Mouse (Mus musculus) lung, postnatal 25 days (tissue): ENCODE measurements around the gene Cnot4.
"Not testable (repeated sequence)": the region's sequence is repeated elsewhere in the genome, so short reads cannot be mapped to it uniquely, and the experiment has no call there.

Experiments used
- DNase-seq: peaks from one replicate; pipeline ENCODE4 v3.0.0; 2022; ENCODE audit warnings: low spot score

The Cnot4 gene

GRCm38 (mm10) chr6:35133579-35134488, at the start of gene Cnot4:
TSS of gene Cnot4 (minus strand) at chr6:35133724.
- peak; percentile 99 for DNase-seq

- not testable (repeated sequence) for DNase-seq
Measured at GRCm38 (mm10) chr6:35179299-35179698, 45.8 kb upstream of the Cnot4 start.

GRCm38 (mm10) chr6:35177650-35178272, 44.2 kb upstream of the Cnot4 start:
- peak; percentile 19 for DNase-seq

DNA sequence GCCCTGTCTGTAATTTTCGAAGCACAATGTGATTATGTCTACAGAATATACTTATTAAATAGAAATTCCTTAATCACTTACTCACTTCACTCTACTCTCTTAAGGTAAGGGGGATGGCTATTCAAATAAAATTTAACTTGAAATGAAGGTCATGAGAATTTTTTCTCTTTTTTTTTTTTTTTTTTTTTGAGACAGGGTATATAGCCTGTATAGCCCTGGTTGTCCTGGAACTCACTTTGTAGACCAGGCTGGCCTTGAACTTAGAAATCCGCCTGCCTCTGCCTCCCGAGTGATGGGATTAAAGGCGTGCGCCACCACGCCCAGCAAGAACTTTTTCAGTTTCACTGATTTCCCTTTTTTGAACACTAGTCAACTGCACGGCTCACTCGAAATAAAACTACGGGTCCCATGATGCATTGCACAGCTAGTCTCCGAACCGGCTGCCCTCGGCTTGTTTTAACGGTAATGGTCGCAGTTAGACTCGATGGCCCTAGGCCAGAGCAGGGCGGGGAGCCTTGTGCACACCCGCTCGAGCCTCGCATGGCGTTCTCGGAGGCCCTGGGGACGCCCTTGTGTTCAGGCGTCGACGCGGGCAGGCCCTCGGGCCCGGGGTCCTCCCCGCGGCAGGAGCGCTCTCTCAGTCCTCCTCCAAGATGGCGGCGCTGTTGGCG, 43.6 kb upstream of the Cnot4 start, which contains the start of gene Nup205:
Gene Nup205, plus strand, starts transcription at position 443 of the 671 bp plus-strand sequence.
- DNase-seq = peak; percentile 80

GRCm38 (mm10) chr6:35173181-35173580, 39.7 kb upstream of the Cnot4 start:
- no peak for DNase-seq

GRCm38 (mm10) chr6:35172028-35172427, 38.5 kb upstream of the Cnot4 start:
- DNase-seq = not testable (repeated sequence)

DNA sequence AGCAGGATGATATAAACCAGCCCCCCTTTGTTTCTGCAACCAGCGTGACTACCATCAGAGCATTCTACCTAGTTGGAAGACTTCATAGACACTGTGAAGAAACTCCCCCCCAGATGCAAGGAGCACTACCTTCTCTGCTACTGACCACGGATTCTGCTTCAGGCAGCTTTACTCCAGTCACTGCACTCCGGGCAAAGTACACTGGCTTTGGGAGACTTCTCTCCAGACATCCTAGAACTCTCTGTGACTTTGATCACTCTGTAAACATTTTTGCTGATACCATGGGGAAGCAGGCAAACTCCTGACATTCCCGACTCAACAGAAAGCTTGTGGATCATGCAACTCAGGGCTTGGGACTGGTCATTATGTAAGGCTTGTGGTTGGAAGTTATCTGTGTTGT, 35.7 kb upstream of the Cnot4 start:
- no peak for DNase-seq

GRCm38 (mm10) chr6:35154540-35154939, 21.0 kb upstream of the Cnot4 start:
- no peak for DNase-seq

GRCm38 (mm10) chr6:35147726-35148422, 14.3 kb upstream of the Cnot4 start:
- DNase-seq = no peak

DNA sequence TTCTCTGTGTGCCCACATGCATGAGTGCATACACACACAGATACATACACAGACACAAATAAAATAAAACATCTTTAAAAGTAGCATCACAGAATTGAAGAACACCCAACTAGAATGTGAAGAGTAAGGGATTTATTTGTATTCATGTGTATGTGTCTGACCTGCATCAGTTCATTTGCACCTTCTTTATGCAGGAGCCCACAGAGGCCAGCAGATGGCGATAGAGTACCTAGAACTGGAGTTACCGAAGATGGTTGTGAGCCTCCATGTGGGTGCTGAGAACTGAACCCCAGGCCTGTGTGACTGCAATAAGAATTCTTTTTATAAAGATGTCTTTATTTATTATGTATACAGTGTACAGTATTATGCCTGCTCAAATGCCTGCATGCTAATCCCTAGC, 12.0 kb upstream of the Cnot4 start:
- no peak for DNase-seq

DNA sequence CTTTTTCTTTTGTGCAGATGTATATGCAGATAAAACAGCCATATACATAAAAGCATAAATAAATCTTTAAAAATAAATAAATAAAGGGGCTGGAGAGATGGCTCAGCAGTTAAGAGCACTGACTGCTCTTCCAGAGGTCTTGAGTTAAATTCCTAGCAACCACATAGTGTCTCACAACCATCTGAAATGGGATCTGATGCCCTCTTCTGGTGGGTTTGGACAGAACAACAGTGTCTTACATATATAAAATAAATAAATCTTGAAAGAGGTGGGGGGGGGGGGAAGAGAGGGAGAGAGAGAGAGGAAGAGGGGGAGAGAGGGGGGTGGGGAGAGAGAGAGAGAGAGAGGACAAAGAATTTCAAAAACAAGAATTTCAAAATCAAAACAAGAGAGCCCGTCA, 6.8 kb upstream of the Cnot4 start:
- DNase-seq = no peak

GRCm38 (mm10) chr6:35134844-35135243, 1.3 kb upstream of the Cnot4 start:
- no peak for DNase-seq

DNA sequence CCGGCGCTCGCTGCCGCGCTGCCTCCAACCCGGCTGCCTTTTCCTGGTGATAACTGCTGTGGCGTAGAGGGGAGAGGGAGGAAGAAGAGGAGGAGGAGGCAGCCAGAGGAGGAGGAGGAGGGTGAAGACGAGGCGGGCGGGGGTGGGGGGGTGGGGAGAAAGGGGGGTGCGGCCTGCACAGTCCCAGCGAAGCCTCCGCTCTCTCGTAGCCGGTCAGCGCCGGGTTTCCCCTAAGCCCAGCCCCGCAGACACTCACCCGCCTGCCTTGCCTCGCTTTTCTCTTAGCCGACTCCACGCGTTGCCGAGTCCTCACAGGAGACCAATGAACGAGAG, 312 bp downstream of the Cnot4 start:
- DNase-seq = no peak

DNA sequence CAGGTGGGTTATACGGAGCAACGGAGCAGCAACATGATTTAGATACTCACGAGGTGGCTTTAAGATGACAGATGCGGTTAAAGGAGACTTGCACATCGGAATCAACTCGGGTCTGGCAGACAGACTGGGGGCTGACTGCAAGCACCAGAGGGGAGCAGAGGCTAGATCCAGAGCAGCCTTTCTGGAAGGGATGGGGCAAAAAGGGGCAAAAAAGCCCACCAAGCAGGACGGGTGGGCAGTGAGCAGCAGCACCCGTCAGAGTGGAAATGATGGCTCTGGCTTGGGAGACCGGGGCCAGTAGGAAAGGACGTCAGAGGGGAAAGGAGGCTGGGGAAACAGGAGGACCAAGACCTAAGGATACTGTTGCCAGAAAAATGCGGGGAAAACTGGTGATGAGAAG, 718 bp downstream of the Cnot4 start:
- DNase-seq = peak; percentile 2

- no peak for DNase-seq
Measured at GRCm38 (mm10) chr6:35122488-35122887, 11.0 kb downstream of the Cnot4 start.

DNA sequence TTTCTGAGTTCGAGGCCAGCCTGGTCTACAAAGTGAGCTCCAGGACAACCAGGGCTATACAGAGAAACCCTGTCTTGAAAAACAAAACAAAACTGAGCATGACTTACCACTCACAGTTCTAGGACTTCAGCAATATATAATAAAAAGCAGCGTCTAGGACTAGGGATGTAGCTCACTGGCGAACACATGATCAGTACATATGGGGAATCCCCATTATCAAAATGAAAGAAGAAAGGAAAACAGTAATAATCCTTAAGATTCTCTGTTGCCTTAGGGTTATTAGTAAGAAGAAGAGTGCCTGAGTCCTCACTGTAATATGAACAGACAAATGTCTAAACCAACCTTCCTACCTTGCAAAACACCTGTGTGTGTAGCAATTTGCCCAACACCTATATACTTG, 11.6 kb downstream of the Cnot4 start:
- no peak for DNase-seq

DNA sequence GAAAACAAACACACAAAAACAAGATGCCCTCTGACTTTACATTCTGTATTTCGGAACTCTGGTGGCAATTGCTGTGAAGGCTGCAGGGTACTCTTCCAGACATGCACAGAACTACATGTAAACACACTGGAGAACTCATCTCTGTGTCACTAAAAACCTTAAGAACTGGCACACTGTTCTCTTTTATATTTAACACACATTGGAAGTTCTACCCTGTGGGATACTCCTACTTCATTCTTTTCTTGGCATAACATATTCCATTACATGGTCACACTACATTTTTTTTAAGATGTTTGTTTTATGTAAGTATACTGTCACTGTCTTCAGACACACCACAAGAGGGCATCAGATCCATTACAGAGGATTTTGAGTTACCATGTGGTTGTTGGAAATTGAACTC, 31.1 kb downstream of the Cnot4 start:
- no peak for DNase-seq

DNA sequence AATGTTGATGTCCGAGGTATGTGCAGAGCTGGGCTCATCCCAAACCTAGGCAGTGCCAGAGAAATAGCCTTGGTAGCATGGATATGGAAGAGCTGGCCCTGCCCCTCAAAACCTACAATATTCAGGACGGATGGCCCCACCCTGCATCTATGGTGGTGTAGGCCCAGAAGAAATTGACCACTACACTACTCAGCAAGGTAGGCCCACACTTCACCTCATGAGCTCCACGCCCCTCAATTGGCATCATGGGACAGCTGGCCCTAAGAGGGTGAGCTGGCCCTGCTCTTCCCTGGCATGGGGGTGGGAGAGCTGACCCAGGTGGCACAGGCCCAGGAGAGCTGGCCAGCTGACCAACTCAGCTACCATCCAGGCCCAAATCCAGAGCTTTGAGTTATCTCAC, 48.6 kb downstream of the Cnot4 start:
- DNase-seq = no peak

DNA sequence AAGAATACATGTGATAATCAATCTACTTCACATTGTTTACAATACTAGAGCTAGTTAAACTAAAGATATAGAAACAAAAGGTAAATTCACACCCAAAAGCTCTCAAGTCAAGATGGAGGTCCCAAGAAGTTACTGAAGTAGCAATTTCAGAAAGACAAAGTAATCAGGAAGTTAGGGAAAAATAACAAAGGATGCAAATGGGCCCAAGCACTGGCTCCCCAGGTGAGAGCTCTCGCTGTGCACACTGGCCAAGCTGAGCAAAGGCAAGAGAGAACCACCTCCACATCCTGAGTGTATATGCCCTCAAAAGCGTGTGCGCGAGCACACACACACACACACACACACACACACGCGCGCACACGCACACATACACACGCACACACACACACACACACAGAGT, 58.4 kb downstream of the Cnot4 start:
- no peak for DNase-seq

GRCm38 (mm10) chr6:35071261-35071660, 62.3 kb downstream of the Cnot4 start:
- DNase-seq = no peak

DNA sequence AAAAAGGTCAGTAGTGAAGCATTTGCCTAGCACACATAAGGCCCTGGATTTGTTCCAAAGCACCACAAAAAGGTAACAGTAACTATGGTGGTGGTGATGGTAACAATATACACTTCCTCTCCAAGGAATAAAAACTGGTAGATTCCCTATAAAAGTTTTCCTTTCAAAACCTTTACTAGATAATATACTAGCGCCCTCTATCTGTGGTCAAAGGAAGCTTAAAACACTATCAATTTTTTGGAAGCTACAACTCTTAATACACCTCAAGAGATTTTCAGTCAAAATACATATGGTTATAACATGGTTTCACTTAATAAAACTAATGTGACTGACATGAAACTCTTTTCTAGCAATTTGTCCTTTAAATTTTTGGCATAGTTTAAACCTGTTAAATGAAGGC, 71.1 kb downstream of the Cnot4 start:
- no peak for DNase-seq

GRCm38 (mm10) chr6:35043127-35043526, 90.4 kb downstream of the Cnot4 start:
- no peak for DNase-seq
